ENCODE assay signal across 8 mouse cellular contexts in genomic region chr9:64022562-64023366, GRCm38 (mm10). TPM values are rescaled to one million over a fixed set of nuclear protein-coding genes. Genes with fewer than 3 reads are reported as not detected.
DNase-seq lines count a peak whose midpoint lies in the region; ATAC-seq and TF ChIP-seq lines count a peak whose summit lies in the region.

No protein-coding gene starts in this region.

- no peaks in the 10 kb centered on the region; the same call in 1 of the 2 replicates for H3K4me1 ChIP-seq in bone marrow, adult 2 months (ENCODE audit: control insufficient read depth, insufficient read depth, low read length)
- no peaks in the 10 kb centered on the region for H3K4me1 ChIP-seq in embryonic fibroblast, embryonic 13.5 days (ENCODE audit: control insufficient read depth, insufficient read depth, low read length)
- peaks cover 64% of the 10 kb centered on the region for H3K4me1 ChIP-seq in heart, embryonic 10.5 days
- H3K4me1 ChIP-seq in kidney, embryonic 14.5 days (ENCODE audit: control insufficient read depth, insufficient read depth, low read length): peaks cover 22% of the 10 kb centered on the region
- H3K4me1 ChIP-seq in limb, embryonic 15.5 days: peaks cover 33% of the 10 kb centered on the region
- peaks cover 8% of the 10 kb centered on the region; the same call in 1 of the 2 replicates for H3K4me1 ChIP-seq in midbrain, postnatal 0 days (ENCODE audit: insufficient read depth, low read length)

- H3K4me2 ChIP-seq in kidney, embryonic 14.5 days (replicated peaks; ENCODE audit: low read depth, low read length): peak overlapping the region; percentile 71
- peak overlapping the region; percentile 95 for H3K4me2 ChIP-seq in limb, embryonic 15.5 days
- peak overlapping the region; percentile 83 for H3K4me2 ChIP-seq in midbrain, postnatal 0 days (ENCODE audit: low read depth, low read length, poor library complexity, severe bottlenecking)

- peaks cover 27% of the 10 kb centered on the region for H3K36me3 ChIP-seq in heart, embryonic 10.5 days
- H3K36me3 ChIP-seq in kidney, embryonic 14.5 days (ENCODE audit: control insufficient read depth, insufficient read depth, low read length): no peaks in the 10 kb centered on the region
- H3K36me3 ChIP-seq in limb, embryonic 15.5 days: no peaks in the 10 kb centered on the region
- no peaks in the 10 kb centered on the region for H3K36me3 ChIP-seq in midbrain, postnatal 0 days (ENCODE audit: insufficient read depth, low read length)

- TF ChIP-seq POLR2A in bone marrow, adult 2 months (IDR thresholded peaks at IDR 0.05; ENCODE audit: borderline replicate concordance, control insufficient read depth, low read depth, low read length): no peak
- TF ChIP-seq POLR2A in embryonic fibroblast, embryonic 13.5 days (IDR thresholded peaks at IDR 0.05; ENCODE audit: low read depth, low read length): peak; percentile 69

- H3K9me3 ChIP-seq in heart, embryonic 10.5 days: no peaks in the 10 kb centered on the region
- H3K9me3 ChIP-seq in kidney, embryonic 14.5 days (ENCODE audit: control insufficient read depth, low read length): no peaks in the 10 kb centered on the region
- H3K9me3 ChIP-seq in limb, embryonic 15.5 days: no peaks in the 10 kb centered on the region
- no peaks in the 10 kb centered on the region for H3K9me3 ChIP-seq in midbrain, postnatal 0 days (ENCODE audit: low read length)

- no peak for TF ChIP-seq CTCF in bone marrow, adult 2 months (IDR thresholded peaks at IDR 0.05; ENCODE audit: control insufficient read depth, insufficient read depth, low read length)
- no peak for TF ChIP-seq CTCF in embryonic fibroblast, embryonic 13.5 days (IDR thresholded peaks at IDR 0.05; ENCODE audit: borderline replicate concordance, insufficient read depth, low read length)
- no peak for TF ChIP-seq CTCF in midbrain, postnatal 0 days (IDR thresholded peaks at IDR 0.05)

- peak overlapping the region; percentile 45 for H3K4me3 ChIP-seq in bone marrow, adult 2 months (replicated peaks; ENCODE audit: control insufficient read depth, low read depth, low read length)
- H3K4me3 ChIP-seq in embryonic fibroblast, embryonic 13.5 days (ENCODE audit: insufficient read depth, low read length): peak overlapping the region; percentile 59
- H3K4me3 ChIP-seq in heart, embryonic 10.5 days: peak overlapping the region; percentile 90
- peak overlapping the region; percentile 97 for H3K4me3 ChIP-seq in kidney, embryonic 14.5 days (ENCODE audit: low read length)
- H3K4me3 ChIP-seq in limb, embryonic 15.5 days: peak overlapping the region; percentile 62
- peak overlapping the region; percentile 48 for H3K4me3 ChIP-seq in midbrain, postnatal 0 days (ENCODE audit: low read depth, low read length)

- peak; percentile 80 for ATAC-seq in kidney, embryonic 14.5 days (ENCODE audit: low FRiP score, low TSS enrichment)
- peak; percentile 79 for ATAC-seq in limb, embryonic 15.5 days (ENCODE audit: insufficient number of reproducible peaks, low FRiP score, low TSS enrichment, low read depth)
- peak; percentile 67 for ATAC-seq in midbrain, postnatal 0 days (ENCODE audit: low FRiP score)

- DNase-seq in B cell, adult 2 months: peak; percentile 87 to 88
- DNase-seq in heart, embryonic 10.5 days (ENCODE audit: low spot score): peak; percentile 98
- peak; percentile 91 for DNase-seq in midbrain, postnatal 0 days (ENCODE audit: low spot score)
- DNase-seq in spleen, postnatal 14 days (ENCODE audit: low spot score in 2 of 2): peak; percentile 75 to 83

- 1% methylated on average over 54 of the region's 54 CpGs for WGBS in bone marrow, adult 2 months
- under 1% methylated on average over 51 of the region's 54 CpGs for WGBS in heart, embryonic 10.5 days
- WGBS in kidney, embryonic 14.5 days: under 1% methylated on average over 43 of the region's 54 CpGs
- WGBS in limb, embryonic 15.5 days: under 1% methylated on average over 43 of the region's 54 CpGs
- 1% methylated on average over 52 of the region's 54 CpGs for WGBS in midbrain, postnatal 0 days

- H3K27ac ChIP-seq in bone marrow, adult 2 months (ENCODE audit: control insufficient read depth, insufficient read depth, low read depth, low read length, poor library complexity): peak overlapping the region; percentile 34; the same call in 1 of the 2 replicates
- H3K27ac ChIP-seq in embryonic fibroblast, embryonic 13.5 days (ENCODE audit: insufficient read depth, low read length): peak overlapping the region; percentile 83
- H3K27ac ChIP-seq in heart, embryonic 10.5 days: peak overlapping the region; percentile 100
- peak overlapping the region; percentile 98 for H3K27ac ChIP-seq in kidney, embryonic 14.5 days (ENCODE audit: low read depth, low read length)
- peak overlapping the region; percentile 96 for H3K27ac ChIP-seq in limb, embryonic 15.5 days
- no peak overlapping the region for H3K27ac ChIP-seq in midbrain, postnatal 0 days (ENCODE audit: low read depth, low read length)

- H3K9ac ChIP-seq in kidney, embryonic 14.5 days (ENCODE audit: low read depth, low read length): peak overlapping the region; percentile 99
- H3K9ac ChIP-seq in limb, embryonic 15.5 days: peak overlapping the region; percentile 39
- H3K9ac ChIP-seq in midbrain, postnatal 0 days (replicated peaks; ENCODE audit: low read length, poor library complexity, severe bottlenecking): no peak overlapping the region; the same call in 1 of the 2 replicates

- no peaks in the 10 kb centered on the region for H3K27me3 ChIP-seq in heart, embryonic 10.5 days (ENCODE audit: insufficient read depth, poor library complexity, severe bottlenecking)
- no peaks in the 10 kb centered on the region for H3K27me3 ChIP-seq in kidney, embryonic 14.5 days (ENCODE audit: control insufficient read depth, insufficient read depth, low read length)
- H3K27me3 ChIP-seq in limb, embryonic 15.5 days: no peaks in the 10 kb centered on the region
- H3K27me3 ChIP-seq in midbrain, postnatal 0 days (ENCODE audit: insufficient read depth, low read length): peaks cover 40% of the 10 kb centered on the region

RNA-seq across cellular contexts. Expression of gene Smad6, which starts 0.9 kb away (rescaled TPM):
- 0.97 and 1.3 TPM in 2 replicates for polyA plus RNA-seq in bone marrow, adult 2 months (2011; ENCODE audit: insufficient read depth, insufficient read length, low replicate concordance, missing spikeins)
- polyA plus RNA-seq in embryonic fibroblast, embryonic 13.5 days (2011; ENCODE audit: insufficient read length, low read depth, missing spikeins): 7.5 and 8.3 TPM in 2 replicates
- 29.4 and 47.2 TPM in 2 replicates for polyA plus RNA-seq in heart, embryonic 10.5 days (2016; fragmentation: Nextera tagmentation; extraction: Ambion mirVana)
- 12.2 and 14.3 TPM in 2 replicates for polyA plus RNA-seq in kidney, embryonic 14.5 days (2014; fragmentation: Nextera tagmentation; extraction: Ambion mirVana)
- polyA plus RNA-seq in limb, embryonic 15.5 days (2015; fragmentation: Nextera tagmentation; extraction: Ambion mirVana): 7.1 and 9.4 TPM in 2 replicates
- 10.4 and 12.7 TPM in 2 replicates for total RNA-seq in midbrain, postnatal 0 days (2014; rRNA removed)
- 0.97 and 1.2 TPM in 2 replicates for polyA plus RNA-seq in midbrain, postnatal 0 days (2015; fragmentation: Nextera tagmentation; extraction: Ambion mirVana)

Comparison
In these comparisons a context has a peak if more than half of its experiments do, and no peak if none do; other contexts are left out.
1. H3K4me3 ChIP-seq: peak in every context shown above with its lines; median percentile 97 in kidney, embryonic 14.5 days; 90 in heart, embryonic 10.5 days; 62 in limb, embryonic 15.5 days; 59 in embryonic fibroblast, embryonic 13.5 days; 48 in midbrain, postnatal 0 days; 45 in bone marrow, adult 2 months.